Mouse (Mus musculus) cerebellum, adult 18-20 months (tissue): ENCODE data around the gene Igsf21.

Experiments
- DNase-seq, 2 experiments: peaks; one replicate each; pipeline ENCODE4 v3.0.0; 2021

The Igsf21 gene

DNA sequence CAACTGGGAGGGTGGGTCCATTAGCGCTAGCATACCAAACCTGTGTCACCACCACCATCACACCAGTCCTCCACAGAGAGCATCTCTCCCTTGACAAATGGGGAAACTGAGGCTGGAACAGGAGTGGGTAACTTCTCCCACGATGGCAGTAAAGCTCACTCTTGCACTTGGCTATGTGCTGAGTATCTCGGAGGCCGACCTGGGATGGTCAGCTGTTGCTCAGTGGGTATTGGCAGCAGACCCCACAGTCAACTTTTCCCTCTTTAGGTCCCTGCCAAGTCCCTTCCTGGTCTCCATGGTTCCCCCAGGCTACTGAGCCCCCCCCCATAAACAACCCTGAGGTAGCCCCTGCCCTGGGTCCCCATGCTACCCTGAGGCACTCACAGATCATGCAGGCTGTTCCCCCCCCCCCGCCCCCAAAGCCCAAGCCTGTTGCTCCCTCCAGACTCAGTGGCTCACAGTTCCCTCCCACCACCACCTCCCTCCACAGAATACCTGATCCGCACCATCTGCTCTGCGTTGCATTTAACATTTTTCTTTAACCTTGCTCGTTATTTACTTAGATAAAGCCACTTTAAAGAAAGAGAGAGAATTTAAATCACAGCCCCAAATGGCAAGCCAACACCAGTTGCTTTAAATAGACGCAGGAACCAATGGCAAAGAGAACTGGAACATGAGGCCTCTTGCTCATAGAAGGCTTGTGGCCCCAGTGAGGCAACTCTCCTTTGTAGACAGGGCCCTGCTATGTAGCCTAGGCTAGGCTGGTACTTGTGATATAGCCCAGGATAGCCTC lies 11.0 kb downstream of the Igsf21 start:
- DNase-seq, result no peak

DNA sequence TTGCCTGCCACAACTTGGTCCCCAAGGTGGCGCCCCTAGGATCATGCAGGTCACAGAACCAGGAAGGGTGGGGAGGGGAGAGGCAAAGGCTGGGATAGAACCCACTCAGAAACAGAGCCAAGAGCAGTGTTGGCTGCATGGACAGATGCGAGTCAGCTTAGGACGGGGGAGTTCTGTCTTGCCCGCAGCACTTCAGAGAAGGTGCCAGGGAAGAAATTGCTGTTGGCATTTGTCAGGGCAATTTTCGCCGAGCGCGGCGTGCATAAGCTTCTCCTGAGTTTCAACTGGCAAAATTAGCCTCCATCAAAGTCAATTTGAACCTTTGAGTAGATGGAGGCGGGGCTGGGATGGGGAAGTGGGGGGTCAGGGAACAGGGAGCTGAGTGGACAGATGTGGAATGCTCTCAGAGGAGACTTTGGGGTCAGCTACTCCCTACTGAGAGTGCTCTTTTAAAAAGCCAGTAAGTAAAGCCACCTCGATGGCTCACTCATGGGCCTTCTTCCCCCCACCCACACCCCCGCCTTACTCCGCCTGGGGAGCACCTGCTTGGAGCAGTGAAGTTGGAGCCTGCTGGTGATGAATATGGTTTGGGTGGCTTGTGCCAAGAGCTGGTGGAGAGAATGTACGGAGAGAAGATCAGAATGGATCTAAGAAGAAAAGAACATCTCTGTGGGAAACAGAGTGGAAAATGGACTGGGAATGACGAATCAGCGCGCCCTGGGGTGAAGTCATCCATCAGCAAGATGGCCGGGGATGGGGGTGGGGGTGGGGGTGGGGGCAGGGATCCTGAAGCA lies 12.0 kb downstream of the Igsf21 start:
- peak in 1 of 2 experiments; percentile 54 for DNase-seq

DNA sequence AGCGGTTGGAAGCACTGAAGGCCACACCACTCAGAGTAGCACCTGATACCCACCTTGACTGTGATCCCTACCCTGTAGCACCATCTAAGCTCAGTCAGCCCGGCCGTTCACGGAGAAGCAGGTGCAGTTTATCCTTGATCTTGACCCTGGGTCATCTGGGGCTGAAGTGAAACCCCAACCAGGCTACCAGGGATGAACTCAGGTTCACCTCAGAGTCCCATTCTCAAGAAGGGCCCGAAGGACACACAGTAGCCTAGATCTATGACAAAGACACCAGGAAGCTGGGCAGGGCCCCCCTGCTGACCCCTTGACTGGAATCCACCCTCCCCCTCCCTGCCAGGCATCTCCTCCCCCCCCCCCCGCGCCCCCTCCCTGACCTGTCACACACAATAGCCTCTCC lies 18.7 kb downstream of the Igsf21 start:
- DNase-seq, result no peak

- DNase-seq, result peak; percentile 64 to 65
Observed at GRCm38 (mm10) chr4:140225204-140225603, 21.4 kb downstream of the Igsf21 start.

DNA sequence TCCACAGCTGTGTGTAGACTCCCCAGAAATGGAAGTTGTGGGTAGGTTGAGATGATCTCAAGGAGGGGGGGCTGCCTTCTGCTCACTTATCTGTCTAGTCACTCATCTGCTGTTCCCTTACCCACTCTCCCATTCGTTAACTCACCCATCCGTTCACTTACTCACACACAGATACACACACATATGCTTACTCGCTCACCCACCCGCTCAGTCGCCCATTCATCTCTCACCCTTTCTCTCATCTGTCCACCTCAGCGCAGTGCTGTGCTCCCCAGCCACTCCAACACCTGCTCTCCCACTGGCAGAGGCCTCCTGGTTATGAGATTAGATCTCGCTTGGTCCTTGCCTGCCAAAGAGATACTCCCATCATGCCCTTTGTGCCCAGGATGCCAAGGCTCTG lies 22.1 kb downstream of the Igsf21 start:
- DNase-seq, result no peak

DNA sequence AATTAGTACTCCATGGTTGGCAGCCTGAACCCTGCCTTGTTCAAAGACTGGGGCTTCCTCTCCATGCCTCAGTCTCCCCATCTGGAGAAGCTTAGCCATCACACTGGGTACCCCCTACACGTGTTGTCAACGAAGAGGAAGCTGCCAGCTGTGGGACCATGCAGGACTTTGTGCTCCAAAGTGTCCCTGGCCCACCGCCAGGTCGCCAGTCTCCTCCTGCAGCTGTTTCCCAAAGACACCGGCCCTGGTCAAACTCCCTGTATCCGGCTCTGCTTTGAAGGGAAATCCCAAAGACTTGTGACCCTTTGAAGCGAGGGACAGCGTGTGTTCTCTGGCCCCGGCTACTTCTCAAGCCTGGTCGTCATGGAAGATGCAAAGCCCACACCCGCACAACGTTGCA lies 23.5 kb downstream of the Igsf21 start:
- DNase-seq, result no peak

- peak; percentile 56 to 57 for DNase-seq
Observed at GRCm38 (mm10) chr4:140220326-140221093, 26.1 kb downstream of the Igsf21 start.

DNA sequence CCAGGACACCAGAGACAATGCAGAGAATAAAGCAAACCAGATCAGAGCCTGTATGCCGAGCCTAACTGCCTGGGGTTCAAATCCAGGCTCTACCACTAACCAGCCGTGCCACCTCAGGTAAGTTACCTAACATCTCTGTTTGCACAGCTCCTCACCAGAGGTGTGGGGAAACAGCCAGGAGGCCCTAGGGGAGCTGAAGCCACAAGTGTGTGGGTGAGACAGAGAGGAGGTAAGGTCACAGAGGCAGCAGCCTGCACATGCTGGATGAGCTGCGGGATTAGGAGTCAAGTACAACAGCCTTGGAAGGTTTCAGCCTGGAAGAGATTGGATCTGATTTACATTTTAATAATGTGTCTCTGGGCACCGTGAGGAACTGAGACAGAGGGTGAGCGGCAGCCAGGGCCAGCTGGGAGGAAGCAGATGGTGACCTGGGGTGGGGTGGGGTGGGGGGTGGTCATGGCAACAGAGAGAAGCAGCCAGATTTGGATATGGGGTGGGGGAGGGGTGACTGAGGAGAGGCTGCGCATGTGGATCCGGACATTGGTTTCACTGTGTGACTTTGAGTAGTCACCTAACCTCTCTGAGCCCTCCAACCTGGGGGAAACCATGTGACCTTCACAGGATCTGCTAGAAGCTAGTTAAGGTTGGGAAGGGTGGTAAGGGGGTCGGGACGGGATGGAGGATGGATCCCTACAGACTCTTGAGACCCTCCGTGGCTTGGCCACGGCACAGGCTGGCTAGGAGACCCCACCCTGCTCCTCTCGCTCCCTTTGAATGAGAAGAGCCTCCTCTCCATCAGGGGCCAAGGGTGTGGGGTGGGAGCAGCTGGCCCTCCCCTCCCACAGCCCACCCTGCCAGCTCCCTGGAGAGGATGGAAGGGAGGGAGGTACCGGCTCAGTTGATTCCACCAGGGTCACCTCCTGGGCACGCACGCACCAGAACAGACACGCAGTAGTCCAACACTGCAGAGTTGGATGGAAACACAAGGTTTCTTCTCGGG lies 27.4 kb downstream of the Igsf21 start:
- DNase-seq, result peak in 1 of 2 experiments; percentile 35

GRCm38 (mm10) chr4:140218384-140218783 lies 28.2 kb downstream of the Igsf21 start:
- DNase-seq, result no peak

DNA sequence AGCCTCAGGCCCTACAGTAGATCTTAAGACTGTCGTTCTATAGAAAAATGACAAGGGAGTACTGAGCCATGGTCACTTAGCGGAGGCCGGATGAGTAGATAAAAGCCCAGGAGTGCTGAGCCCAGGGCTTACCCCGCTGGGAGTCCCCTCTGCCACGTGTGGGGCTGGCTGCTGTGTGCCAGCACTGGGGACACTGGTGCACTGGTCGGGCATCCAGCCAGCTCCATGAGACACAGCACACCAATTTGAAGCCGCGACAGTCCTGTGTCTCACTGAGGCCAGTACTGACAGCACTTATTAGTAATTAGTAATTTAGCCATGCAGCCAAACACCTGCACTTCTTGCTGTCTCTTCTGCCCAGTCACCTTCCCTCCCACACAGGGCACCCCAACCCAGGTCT lies 28.6 kb downstream of the Igsf21 start:
- no peak for DNase-seq

DNA sequence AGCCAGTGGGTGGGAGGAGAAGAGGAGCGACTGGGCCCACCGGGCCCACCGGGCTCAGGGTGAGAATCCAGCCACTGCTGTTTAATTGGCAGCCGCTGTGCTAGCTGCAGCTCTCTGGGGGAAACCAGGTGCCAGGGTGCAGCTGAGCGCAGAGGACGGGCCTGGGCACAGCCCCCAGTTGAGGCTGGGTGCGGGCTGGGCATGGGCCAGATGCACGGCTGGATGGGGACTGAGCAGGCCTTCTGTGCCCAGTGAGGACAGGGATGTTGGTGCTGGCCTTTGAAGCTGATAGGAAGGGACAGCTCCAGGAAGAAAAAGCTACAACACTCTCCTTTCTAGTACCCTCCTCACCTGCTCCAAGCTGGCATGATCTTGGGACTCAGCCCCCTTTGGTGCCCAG lies 30.5 kb downstream of the Igsf21 start:
- DNase-seq, result no peak

- no peak for DNase-seq
Observed at GRCm38 (mm10) chr4:140215205-140215604, 31.4 kb downstream of the Igsf21 start.

- no peak for DNase-seq
Observed at GRCm38 (mm10) chr4:140214406-140214805, 32.2 kb downstream of the Igsf21 start.

- no peak for DNase-seq
Observed at GRCm38 (mm10) chr4:140210129-140210890, 36.3 kb downstream of the Igsf21 start.

DNA sequence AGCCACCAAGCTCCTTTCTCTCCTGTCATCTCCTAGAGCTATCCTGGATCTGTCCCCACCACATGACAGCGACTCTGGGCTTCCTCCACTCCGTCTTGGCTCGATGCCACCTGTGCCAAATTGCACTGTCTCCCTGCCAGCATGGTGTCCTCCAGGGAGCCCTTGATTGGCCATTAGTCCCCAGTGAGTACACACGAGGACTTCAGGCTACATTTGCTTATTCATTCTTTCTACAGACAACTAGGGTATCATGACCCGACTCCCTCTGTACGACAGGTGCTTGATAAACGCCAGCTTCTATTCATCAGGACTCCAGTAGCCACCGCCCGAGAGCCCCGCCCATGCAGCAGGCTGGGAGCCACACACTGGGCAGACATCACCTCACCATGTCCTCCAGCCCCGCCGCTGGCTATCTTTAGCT lies 40.8 kb downstream of the Igsf21 start:
- DNase-seq, result peak; percentile 87 to 91

GRCm38 (mm10) chr4:140204775-140205174 lies 41.8 kb downstream of the Igsf21 start:
- no peak for DNase-seq

DNA sequence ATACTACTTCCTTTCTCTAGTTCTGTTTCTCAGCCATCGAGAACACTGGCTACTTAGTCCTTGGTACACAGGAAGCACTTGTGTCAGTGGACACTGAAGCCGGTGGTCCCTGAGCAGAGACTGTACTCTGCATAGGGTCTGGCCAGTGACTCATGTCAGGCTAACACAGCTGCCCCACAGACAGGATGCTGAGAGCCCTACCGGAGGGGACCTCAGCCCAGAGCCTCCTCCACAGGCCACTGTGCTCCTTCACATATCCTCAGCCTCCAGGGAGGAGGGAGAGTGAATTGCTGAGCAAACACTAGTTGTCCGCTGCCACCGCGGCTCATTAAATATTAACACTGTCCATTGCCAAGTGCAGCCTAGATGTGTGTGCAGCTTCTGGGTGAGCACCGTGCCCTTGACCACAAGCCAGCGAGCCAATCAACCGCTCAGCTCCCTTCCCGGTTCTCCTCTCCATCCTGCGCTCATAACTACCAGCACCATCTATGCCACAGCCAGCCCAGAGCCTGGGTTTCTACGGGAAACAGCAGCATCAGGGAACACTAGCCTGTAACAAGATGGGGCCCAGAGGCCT lies 42.8 kb downstream of the Igsf21 start:
- DNase-seq, result no peak

DNA sequence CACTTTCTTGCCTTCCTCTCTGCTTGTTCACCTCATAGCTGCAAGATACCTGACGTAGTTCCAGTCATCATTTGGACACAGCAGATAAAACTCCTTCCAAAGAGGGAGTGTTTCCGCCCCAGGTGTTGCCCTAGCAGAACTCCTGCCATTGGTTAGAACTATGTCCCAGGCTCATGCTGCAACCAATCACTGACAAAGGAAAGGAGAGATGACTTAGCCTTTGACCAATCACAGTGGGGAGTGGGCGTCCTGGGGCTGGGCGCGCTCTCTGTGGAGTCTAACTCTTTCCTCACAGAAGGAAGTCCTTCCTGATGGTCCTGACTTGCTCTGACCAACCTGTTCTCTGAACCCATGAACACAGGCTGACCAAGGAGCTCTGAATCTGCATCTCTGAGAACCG lies 44.4 kb downstream of the Igsf21 start:
- no peak for DNase-seq

DNA sequence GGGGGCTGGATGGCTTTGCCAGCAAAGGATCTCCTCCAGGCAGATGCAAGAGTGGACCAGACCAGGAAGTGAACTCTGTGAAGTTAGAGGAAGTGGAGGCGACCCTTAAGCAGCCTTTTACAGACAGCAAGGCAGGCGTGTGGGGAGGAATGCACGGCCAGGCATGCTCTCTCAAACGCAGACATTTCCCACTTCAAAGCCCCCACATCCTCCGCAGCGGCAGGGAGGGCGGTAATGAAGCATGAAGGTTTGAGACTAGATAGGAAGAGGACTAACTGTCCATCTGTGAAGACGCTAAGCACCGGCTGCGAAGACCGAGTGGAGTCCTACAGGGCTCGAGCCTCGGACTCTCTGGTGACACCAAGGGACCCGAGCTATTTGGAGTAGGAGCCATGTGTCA lies 46.3 kb downstream of the Igsf21 start:
- no peak for DNase-seq

DNA sequence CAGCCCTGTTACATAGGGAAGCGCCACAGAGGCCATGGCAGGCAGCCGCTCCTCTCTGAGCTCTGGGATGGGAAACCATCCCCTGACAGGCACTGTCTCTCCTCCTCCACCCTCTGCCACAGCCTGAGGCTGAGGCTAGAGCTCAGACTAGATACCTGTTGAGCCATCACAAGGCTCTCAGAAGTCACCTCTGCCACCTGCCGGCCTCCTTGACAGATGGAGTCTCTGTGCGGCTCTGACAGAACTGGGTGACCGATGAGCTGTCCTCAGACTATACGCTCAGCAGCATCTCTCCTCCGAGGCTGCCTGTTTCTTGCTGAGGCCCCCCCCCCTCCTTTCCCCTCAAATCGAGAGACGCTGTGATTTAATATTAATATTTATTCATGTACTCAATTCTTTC lies 49.9 kb downstream of the Igsf21 start:
- DNase-seq, result peak; percentile 77 to 85
